Mouse (Mus musculus): Measurements from ENCODE around the gene BC049352. TPM values are rescaled to one million over a fixed set of nuclear protein-coding genes. Genes with fewer than 3 reads are reported as not detected.

BC049352 gene
- total RNA-seq, 2 experiments from 2014 or later = 0.17 TPM; not detected in 1

DNA sequence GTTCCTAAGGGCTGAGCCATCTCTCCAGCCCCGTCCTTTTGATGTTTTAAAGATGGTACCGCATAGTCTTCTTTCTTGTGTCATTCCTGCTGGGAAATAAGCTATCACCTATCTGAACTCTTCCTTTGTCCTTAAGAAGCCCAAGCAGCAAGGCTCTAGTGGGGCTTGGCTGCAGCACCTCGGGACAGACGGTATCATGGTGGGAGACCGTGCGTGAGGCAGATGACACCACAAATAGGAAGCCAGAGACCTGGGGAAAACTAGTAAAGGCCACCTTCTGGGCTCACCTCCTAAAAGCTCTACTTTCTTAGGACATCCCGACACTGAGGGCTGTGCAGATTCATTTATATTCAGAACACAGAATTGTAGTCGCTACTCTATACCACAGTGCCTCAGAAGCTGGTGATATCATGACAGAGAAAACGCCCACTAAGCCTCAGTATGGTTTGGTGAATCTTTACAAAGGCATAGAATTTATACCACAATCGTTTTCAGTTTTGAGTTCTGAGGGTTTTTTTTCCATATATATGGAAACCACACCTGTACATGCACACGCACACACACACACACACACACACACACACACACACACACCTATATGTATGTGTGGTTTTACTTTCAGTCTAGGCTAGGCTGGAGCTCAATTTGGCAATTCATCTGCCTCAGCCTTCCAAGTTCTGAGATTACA, 109.8 kb downstream of the BC049352 start:
- no peak for DNase-seq (ENCODE audit: low spot score in 2 of 2)

DNA sequence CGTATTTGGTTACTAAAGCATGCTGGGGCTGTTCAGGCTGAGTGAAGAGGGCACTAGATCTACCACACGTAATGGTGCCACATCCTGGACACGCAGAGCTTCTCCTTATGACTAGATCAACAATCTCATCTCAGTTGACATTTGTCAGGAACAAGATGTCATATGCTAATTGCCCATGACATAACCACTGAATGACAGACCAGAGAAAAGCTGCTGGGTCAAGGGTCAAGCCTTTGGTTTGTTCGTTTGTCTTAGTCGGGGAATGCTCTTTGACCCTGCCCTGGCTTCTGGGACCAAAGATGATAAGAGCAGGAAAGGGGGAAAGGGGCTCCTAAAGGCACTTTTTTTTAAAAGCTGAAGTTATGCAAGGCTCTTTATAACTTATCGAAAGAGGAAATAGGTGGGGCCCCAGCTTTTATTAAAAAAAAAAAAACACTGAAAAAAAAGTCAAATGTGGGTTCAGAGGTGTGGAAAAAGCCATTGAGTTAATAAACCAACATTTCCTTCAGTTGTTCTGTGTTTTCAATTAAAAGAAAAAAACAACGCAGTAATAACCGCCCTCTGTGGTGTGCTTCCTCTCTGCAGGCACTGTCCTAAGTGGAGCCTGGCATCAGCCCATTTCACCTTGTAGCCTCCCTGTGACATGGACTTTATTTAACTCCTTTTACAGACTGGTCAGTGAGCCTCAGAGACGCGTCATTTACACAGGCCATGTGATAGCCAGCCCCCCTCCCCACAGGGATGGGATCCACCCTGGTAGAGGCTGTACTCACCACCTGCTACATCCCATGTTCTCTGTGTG, 112.6 kb downstream of the BC049352 start:
- DNase-seq (ENCODE audit: low spot score in 2 of 2) = no peak

DNA sequence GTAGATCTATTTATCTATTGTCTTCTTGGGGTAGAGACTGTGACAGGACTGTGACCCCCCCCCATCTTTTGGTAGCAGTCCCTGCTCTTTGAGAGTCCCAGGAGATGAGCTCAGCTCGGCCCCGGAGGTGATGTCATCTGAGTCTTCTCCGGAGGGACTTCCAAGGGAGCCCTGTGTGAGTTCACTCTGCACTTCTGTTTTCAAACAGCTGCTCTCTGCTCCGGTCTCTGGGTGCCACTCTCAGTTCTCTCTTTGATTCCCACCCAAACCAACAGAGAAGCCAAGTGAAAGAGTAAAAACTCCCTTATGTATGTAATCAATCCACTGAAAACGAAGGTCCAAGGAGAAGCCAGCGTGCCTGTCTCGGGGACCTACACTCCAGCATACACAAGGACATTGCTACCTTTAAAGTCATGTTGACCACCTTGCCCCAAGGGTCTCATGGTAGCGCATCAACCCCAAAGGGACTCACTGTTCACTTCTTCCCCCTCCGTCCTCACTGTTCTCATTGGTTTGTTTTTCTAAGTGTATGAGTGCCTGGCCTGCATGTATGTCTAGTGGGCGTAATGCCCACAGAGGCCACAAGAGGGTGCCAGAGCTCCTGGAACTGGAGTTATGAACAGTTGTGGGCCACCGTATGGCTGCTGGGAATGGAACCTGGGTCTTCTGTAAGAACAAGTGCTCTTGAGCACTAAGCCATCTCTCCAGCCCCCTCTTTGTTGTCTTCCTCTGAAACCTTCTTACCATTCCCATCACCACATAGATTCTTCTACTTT, 117.6 kb downstream of the BC049352 start:
- no peak for DNase-seq (ENCODE audit: low spot score in 2 of 2)

Small RNAs within 50 kb of the gene (microRNA-seq; reads per million reads assigned to microRNA genes)
- not detected for gene Mir7086

Other genes with a start within 250 kb of the BC049352 start
- gene Ube4a, start 216.4 kb upstream of the BC049352 start, total RNA-seq (2021) = 10 to 100 TPM; 81.6 to 90.5 TPM
- gene Cd3g, start 201.6 kb upstream of the BC049352 start, total RNA-seq (2021) = under 1 TPM in 1 of 2 experiments, not detected in 1; 0.76 TPM
- under 1 TPM in 1 of 2 experiments, not detected in 1; 0.87 TPM for gene Cd3d, start 200.2 kb upstream of the BC049352 start, total RNA-seq (2021)
- under 1 TPM in 1 of 2 experiments, not detected in 1; 0.93 TPM for gene Cd3e, start 172.4 kb upstream of the BC049352 start, total RNA-seq (2021)
- 1 to 10 TPM; 7.2 to 7.4 TPM for gene Mpzl2, start 142.2 kb upstream of the BC049352 start, total RNA-seq (2021)
- 1 to 10 TPM; 3.6 to 5.1 TPM for gene Mpzl3, start 126.8 kb upstream of the BC049352 start, total RNA-seq (2021)
- 1 to 10 TPM; 1.2 to 1.6 TPM for gene Jaml, start 102.8 kb upstream of the BC049352 start, total RNA-seq (2021)
- gene Scn2b, start 64.2 kb upstream of the BC049352 start, total RNA-seq (2021) = 1 to 10 TPM; 6.6 to 7.9 TPM
- 1 to 10 TPM; 2.6 to 3.0 TPM for gene Scn4b, start 43.6 kb upstream of the BC049352 start, total RNA-seq (2021)
- gene Tmprss4, start 22.1 kb downstream of the BC049352 start, total RNA-seq (2021) = under 1 TPM in 1 of 2 experiments, not detected in 1; 0.50 TPM
- 1 to 10 TPM; 2.6 to 2.7 TPM for gene Il10ra, start 87.1 kb downstream of the BC049352 start, total RNA-seq (2021)
- gene Tmprss13, start 137.1 kb downstream of the BC049352 start, total RNA-seq (2021) = under 1 TPM; 0.17 to 0.28 TPM
- 100 to 1,000 TPM; 123 to 137 TPM for gene Fxyd6, start 188.2 kb downstream of the BC049352 start, total RNA-seq (2021)
- gene Fxyd2, start 217.7 kb downstream of the BC049352 start, total RNA-seq (2021) = 100 to 1,000 TPM in 1 of 2 experiments, 1 to 10 TPM in 1; 8.6 to 119 TPM
- gene Dscaml1, start 244.6 kb downstream of the BC049352 start, total RNA-seq (2021) = 1 to 10 TPM; 2.3 to 2.5 TPM

Measured in adrenal gland, postnatal 4 days (tissue).